Mouse (Mus musculus) embryonic facial prominence, embryonic 14.5 days (tissue): ENCODE measurements at regions not wholly inside any gene's neighbourhood (a gene's known extent, or its start where the extent isn't known, plus 50 kb on each side); places are given as distances from the start of the nearest gene placed in this dataset.
A peak's percentile ranks its signal among the peaks of the same experiment; 100 is the strongest.

Experiments
- ATAC-seq: fragments of 200-750 bp; cut with Nextera tagmentation; 2 replicates; pipeline ENCODE4 v1.8.0; 2017; ENCODE audit warnings: low read depth, moderate number of reproducible peaks, moderate TSS enrichment
- DNase-seq: peaks from one replicate; pipeline ENCODE4 v3.0.0-alpha.2; 2015; ENCODE audit warnings: low spot score
- H3K27ac ChIP-seq: fragments of 300-500 bp; sonication (generic); replicated peaks from 2 replicates; pipeline ENCODE4 v1.5.1; 2014; ENCODE audit warnings: low read depth, mild to moderate bottlenecking, low read length, moderate library complexity
- H3K27me3 ChIP-seq: fragments of 300-500 bp; sonication (generic); replicated peaks from 2 replicates; pipeline ENCODE4 v1.6.1; 2014; ENCODE audit warnings: low read length; ENCODE audit not compliant: control insufficient read depth, insufficient read depth
- H3K36me3 ChIP-seq: fragments of 300-500 bp; sonication (generic); 2 replicates; pipeline ENCODE4 v1.6.1; 2014; ENCODE audit warnings: low read length, mixed read lengths; ENCODE audit not compliant: control insufficient read depth, insufficient read depth
- H3K4me1 ChIP-seq: fragments of 300-500 bp; sonication (generic); 2 replicates; pipeline ENCODE4 v1.6.1; 2014; ENCODE audit warnings: antibody characterized with exemption, low read length; ENCODE audit not compliant: control insufficient read depth, insufficient read depth
- H3K4me2 ChIP-seq: fragments of 300-500 bp; sonication (generic); 2 replicates; pipeline ENCODE4 v1.6.1; 2014; ENCODE audit warnings: low read depth, mild to moderate bottlenecking, low read length, moderate library complexity, mixed read lengths
- H3K4me3 ChIP-seq: fragments of 300-500 bp; sonication (generic); 2 replicates; pipeline ENCODE4 v1.5.1; 2014; ENCODE audit warnings: low read depth, mild to moderate bottlenecking, low read length
- H3K9ac ChIP-seq: fragments of 300-500 bp; sonication (generic); 2 replicates; pipeline ENCODE4 v1.6.1; 2014; ENCODE audit warnings: low read depth, mild to moderate bottlenecking, low read length, moderate library complexity, mixed read lengths
- H3K9me3 ChIP-seq: fragments of 300-500 bp; sonication (generic); 2 replicates; pipeline ENCODE4 v1.6.1; 2016; ENCODE audit warnings: low read length; ENCODE audit not compliant: control insufficient read depth
- WGBS: fragments of 180-500 bp; shearing (Covaris S2); extraction: QIAGEN DNeasy Blood & Tissue Kit; methylation state at CpG from one replicate; pipeline ENCODE4 v1.1.7; 2014; 5-methylcytosine and 5-hydroxymethylcytosine counted together

DNA sequence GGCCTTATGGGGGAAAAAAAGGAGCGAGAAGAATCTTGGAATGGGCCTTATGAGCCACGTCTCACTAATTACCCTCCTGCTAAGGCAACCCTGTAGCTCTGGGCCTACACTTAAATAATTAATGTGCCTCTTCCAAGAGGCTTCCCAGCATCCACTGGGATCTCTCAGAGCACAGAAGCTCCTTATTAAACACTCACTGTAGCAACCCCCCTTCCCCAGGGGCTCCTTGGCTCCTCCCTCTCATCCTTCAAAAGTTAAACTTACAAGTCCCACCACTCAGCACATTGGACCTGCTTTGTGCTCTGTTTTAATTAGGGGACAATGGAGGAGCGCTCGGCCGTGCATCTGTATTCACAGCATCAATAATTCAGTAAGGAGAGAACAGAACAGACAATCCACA, 68.1 kb upstream of the Zdhhc25 start:
- DNase-seq (peak; percentile 17), ATAC-seq (no peak)
- no peak overlapping the region for H3K4me3 ChIP-seq
- no peak overlapping the region for H3K27ac ChIP-seq
- H3K9me3 ChIP-seq, result 0 out of 2 replicates have a peak, but pooled peaks cover 8% of the 10 kb centered on the region
- WGBS, result 61% methylated on average over 5 of the region's 5 CpGs
- no peak overlapping the region for H3K4me2 ChIP-seq
- H3K9ac ChIP-seq, result no peak overlapping the region
- H3K36me3 ChIP-seq, result no peaks in the 10 kb centered on the region
- no peaks in the 10 kb centered on the region for H3K4me1 ChIP-seq
- H3K27me3 ChIP-seq, result no peaks in the 10 kb centered on the region

DNA sequence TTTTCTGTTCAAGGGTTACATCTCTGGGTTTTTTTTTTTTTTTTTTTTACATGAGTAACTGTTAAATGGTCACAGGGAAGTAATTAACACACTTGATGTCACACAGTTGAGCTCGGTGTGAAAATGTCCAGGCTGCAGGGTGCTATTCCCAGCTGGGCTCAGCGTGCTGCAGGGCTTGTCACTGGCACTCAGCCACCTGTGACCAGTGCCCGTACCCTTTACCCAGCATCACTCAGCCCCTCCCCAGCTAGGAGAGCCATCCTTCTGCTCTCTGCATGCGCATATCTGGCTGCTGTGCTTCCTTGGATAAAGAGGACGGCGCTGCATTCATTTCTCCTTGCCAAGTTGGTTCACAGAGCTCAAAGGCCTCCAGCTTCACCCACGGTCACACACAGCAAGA, 66.7 kb upstream of the Zdhhc25 start:
- Histone ChIP-seq H3K36me3 (no peaks in the 10 kb centered on the region), H3K27me3 (no peaks in the 10 kb centered on the region), H3K4me2 (no peak overlapping the region), H3K27ac (no peak overlapping the region), H3K9ac (no peak overlapping the region), H3K4me1 (no peaks in the 10 kb centered on the region), H3K9me3 (0 out of 2 replicates have a peak, but pooled peaks cover 8% of the 10 kb centered on the region), H3K4me3 (no peak overlapping the region)
- WGBS, result 69% methylated on average over 7 of the region's 7 CpGs
- no peak for ATAC-seq
- no peak for DNase-seq

DNA sequence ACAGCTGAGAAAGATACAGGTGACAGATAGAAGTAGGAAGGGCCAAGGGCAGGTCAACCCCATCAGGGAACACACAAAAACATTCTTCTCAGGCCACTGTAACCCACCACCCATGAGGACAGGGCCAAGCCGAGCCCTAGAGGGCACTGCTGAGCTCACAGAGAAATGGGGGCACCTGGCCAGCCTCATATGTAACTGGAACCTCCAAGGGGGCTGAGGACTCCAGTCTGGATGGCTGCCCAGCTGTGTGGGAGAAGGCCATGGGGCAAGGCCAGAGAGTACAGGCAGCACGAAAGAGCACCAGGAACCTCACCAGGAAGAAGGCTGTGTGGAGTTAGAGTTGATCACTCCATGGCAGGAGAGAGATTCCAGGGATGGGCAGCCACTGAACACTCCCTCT, 64.6 kb upstream of the Zdhhc25 start:
- H3K9ac ChIP-seq, result no peak overlapping the region

DNA sequence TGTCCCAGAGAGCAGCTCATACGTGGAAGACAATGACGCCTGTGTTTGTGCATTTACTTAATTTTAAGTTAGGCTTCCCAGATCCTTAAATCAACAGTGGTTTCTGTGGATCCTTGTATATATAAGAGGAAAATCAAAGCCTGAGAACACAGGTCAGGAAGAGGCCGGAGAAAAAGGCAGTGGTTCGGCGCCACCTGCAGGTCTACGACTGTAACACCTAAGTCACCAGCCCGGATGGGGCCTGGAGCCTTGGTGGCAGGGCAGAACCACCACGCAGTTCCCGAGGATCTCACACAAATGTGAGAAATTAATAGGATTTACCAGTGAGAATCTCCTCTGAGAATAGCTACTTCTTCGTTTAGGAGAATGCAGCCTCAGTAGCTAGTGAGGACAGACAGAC, 62.9 kb upstream of the Zdhhc25 start:
- no peak for ATAC-seq
- Histone ChIP-seq H3K4me3 (no peak overlapping the region), H3K9ac (no peak overlapping the region), H3K27ac (no peak overlapping the region), H3K9me3 (no peaks in the 10 kb centered on the region), H3K4me1 (no peaks in the 10 kb centered on the region), H3K4me2 (no peak overlapping the region), H3K36me3 (no peaks in the 10 kb centered on the region), H3K27me3 (no peaks in the 10 kb centered on the region)
- WGBS, result 18% methylated on average over 10 of the region's 10 CpGs
- peak; percentile 42 for DNase-seq

More for the DNA sequence above, 64.6 kb upstream of the Zdhhc25 start:
- ATAC-seq (no peak), DNase-seq (no peak)
- H3K27ac ChIP-seq, result no peak overlapping the region
- no peaks in the 10 kb centered on the region for H3K4me1 ChIP-seq
- H3K4me3 ChIP-seq, result no peak overlapping the region
- H3K36me3 ChIP-seq, result no peaks in the 10 kb centered on the region
- no peak overlapping the region for H3K4me2 ChIP-seq
- H3K9me3 ChIP-seq, result 0 out of 2 replicates have a peak, but pooled peaks cover 3% of the 10 kb centered on the region
- WGBS, result 60% methylated on average over 2 of the region's 2 CpGs
- no peaks in the 10 kb centered on the region for H3K27me3 ChIP-seq

DNA sequence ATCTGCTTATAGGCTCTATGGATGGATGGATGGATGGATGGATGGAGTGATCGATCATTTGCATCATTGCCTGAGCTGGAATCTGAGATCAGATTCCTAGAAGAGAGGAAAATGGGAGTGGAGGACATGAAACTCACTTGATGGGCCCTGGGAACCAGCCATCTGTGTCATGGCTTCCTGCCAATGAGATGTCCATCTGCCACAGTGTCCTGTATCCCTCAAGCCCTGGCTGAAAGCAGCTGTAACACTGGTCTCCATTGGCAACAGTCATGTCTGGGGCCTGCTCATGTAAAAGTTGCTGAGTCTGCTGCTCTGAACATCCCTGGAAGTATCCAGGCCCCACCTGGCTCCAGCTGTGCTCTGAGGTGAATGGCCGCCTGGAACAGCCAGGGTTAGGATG, 57.5 kb upstream of the Zdhhc25 start:
- WGBS, result 84% methylated on average over 2 of the region's 2 CpGs
- DNase-seq, result no peak
- H3K27me3 ChIP-seq, result no peaks in the 10 kb centered on the region

DNA sequence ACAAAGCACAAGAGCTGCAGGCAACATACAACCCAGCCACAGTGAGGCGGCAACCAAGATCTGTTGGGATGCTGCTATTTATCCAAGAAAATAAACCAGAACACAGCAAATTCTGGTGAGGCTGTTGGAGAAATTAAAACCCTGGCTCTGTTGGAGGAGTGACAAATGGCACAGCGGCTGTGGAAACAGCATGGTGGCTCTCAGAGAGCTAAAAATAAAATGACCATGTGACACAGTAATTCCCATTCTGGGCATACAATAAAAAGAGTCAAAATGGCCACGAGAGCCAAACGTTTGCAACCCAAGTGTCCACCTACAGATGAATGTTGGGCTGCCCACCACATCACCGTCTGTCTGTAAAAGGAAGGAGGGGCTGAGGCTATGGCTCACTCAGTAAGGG, 55.9 kb upstream of the Zdhhc25 start:
- H3K4me1 ChIP-seq, result no peaks in the 10 kb centered on the region
- no peaks in the 10 kb centered on the region for H3K9me3 ChIP-seq
- no peaks in the 10 kb centered on the region for H3K36me3 ChIP-seq
- H3K27me3 ChIP-seq, result no peaks in the 10 kb centered on the region
- no peak for ATAC-seq
- H3K9ac ChIP-seq, result no peak overlapping the region
- no peak for DNase-seq
- H3K27ac ChIP-seq, result no peak overlapping the region
- WGBS, result 80% methylated on average over 5 of the region's 5 CpGs
- no peak overlapping the region for H3K4me3 ChIP-seq
- no peak overlapping the region for H3K4me2 ChIP-seq

More for the DNA sequence above, 57.5 kb upstream of the Zdhhc25 start:
- no peak for ATAC-seq
- no peaks in the 10 kb centered on the region for H3K36me3 ChIP-seq
- H3K4me3 ChIP-seq, result no peak overlapping the region
- no peak overlapping the region for H3K4me2 ChIP-seq
- no peak overlapping the region for H3K27ac ChIP-seq
- H3K4me1 ChIP-seq, result no peaks in the 10 kb centered on the region
- no peak overlapping the region for H3K9ac ChIP-seq
- no peaks in the 10 kb centered on the region for H3K9me3 ChIP-seq

DNA sequence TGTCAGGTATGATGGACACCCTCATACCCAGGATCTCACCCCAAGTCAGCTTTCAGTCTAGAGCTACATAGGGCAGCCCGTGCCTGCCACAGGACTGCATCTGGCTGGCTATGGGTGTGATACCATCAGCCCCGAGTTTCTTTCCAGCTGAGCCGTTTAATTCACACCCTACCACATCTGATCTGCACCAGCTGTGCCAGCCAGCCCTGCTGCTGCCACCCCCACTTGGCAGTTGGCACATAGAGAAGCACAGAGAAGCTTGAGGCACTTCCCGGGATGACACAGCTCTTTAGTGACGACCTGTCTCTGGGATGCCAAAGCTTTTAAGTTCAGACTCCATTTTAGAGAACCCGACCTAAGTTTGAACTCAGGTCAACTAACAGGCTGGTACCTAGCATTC, 51.8 kb upstream of the Zdhhc25 start:
- DNase-seq (no peak), ATAC-seq (no peak)
- Histone ChIP-seq H3K4me2 (no peak overlapping the region), H3K4me3 (no peak overlapping the region), H3K36me3 (no peaks in the 10 kb centered on the region), H3K4me1 (no peaks in the 10 kb centered on the region), H3K9ac (no peak overlapping the region), H3K27me3 (no peaks in the 10 kb centered on the region), H3K27ac (no peak overlapping the region), H3K9me3 (no peaks in the 10 kb centered on the region)
- 59% methylated on average over 6 of the region's 6 CpGs for whole genome bisulfite sequencing
